Mouse (Mus musculus): ENCODE results near the gene Phf5a.
A peak's percentile ranks its signal among the peaks of the same experiment; 100 is the strongest.

Gene Phf5a

GRCm38 (mm10) chr15:81848301-81848700 is 23.4 kb downstream of the Phf5a start:
- DNase-seq (ENCODE audit: low read depth, low spot score): no peak

GRCm38 (mm10) chr15:81847861-81848260 is 23.9 kb downstream of the Phf5a start:
- no peak for DNase-seq (ENCODE audit: low read depth, low spot score)

DNA sequence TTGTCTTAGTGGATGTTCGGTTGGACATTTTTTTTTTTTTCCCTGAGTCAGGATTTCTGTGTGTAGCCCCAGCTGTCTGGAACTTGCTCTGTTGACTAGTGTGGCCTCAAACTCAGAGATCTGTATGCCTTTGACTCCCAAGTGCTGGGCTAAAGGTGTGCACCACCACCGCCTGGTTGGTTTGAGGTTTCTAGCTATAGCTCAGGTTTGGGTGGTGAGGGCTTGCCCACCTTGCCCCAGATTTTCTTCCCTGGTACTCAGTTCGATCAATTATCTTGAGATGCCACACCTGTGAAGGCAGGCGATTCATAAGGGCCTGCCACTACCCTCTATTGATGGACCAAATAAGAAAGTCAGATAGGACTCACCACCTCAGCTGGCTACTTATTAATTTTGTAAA is 24.6 kb downstream of the Phf5a start:
- no peak for DNase-seq (ENCODE audit: low read depth, low spot score)

GRCm38 (mm10) chr15:81846755-81847154 is 25.0 kb downstream of the Phf5a start:
- no peak for DNase-seq (ENCODE audit: low read depth, low spot score)

DNA sequence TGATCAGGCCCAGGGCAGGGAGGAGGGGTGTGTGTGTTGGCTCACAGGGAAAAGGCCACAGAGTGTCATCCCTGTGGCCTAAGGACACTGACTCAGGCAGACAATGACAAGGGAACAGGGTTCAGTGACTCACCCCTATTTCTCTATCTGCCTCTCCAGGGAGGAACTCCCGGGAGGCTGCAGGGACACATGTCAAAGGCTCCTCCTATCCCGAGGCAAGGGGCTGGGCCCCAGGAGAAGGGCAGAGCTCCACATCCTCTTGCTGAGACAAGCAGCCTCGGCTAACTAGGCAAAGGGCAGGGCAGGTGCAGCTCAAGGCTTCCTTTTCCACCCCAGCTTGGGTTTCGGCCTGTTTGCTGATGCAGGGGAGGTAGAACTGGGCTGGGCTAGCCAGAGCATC is 26.0 kb downstream of the Phf5a start:
- DNase-seq (ENCODE audit: low read depth, low spot score): no peak

- no peak for DNase-seq (ENCODE audit: low read depth, low spot score)
These were observed 26.6 kb downstream of the Phf5a start for GRCm38 (mm10) chr15:81845033-81845625.

DNA sequence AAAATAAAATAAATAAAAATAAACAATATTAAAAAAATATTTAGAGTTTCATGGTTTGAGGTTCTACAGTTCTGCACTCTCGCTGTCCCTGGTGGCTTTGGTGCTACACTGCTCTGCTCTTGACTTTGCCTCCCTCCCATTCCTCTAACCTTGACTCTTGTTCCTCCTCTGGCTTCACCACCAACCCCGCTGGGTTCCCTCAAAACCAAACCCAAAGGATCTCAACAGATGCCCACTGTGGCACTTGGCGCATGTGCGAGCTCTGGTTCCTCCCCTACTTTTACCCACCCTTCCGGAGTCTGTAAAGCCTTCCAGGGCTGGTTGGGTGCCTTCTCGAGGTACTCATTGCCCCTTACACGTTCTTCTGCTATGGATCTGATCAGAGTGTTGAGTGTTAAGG is 29.4 kb downstream of the Phf5a start:
- no peak for DNase-seq (ENCODE audit: low read depth, low spot score)

DNA sequence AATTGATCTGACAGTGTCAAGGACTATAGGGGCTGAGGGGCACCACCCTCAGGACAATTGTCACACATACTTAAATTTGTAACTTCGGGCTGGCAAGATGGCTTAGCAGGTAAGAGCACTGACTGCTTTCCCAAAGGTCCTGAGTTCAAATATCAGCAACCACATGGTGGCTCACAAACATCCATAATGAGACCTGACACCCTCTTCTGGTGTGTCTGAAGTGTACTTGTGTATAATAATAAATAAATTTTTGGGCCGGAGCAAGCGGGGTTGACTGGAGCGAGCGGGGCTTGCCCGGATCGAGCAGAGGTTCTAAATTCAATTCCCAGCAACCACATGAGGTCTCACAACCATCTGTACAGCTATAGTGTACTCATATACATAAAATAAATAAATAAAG is 31.4 kb downstream of the Phf5a start:
- DNase-seq (ENCODE audit: low read depth, low spot score): no peak

GRCm38 (mm10) chr15:81839634-81840033 is 32.1 kb downstream of the Phf5a start:
- no peak for DNase-seq (ENCODE audit: low read depth, low spot score)

GRCm38 (mm10) chr15:81838554-81839235 is 33.0 kb downstream of the Phf5a start:
- DNase-seq (ENCODE audit: low read depth, low spot score): no peak

DNA sequence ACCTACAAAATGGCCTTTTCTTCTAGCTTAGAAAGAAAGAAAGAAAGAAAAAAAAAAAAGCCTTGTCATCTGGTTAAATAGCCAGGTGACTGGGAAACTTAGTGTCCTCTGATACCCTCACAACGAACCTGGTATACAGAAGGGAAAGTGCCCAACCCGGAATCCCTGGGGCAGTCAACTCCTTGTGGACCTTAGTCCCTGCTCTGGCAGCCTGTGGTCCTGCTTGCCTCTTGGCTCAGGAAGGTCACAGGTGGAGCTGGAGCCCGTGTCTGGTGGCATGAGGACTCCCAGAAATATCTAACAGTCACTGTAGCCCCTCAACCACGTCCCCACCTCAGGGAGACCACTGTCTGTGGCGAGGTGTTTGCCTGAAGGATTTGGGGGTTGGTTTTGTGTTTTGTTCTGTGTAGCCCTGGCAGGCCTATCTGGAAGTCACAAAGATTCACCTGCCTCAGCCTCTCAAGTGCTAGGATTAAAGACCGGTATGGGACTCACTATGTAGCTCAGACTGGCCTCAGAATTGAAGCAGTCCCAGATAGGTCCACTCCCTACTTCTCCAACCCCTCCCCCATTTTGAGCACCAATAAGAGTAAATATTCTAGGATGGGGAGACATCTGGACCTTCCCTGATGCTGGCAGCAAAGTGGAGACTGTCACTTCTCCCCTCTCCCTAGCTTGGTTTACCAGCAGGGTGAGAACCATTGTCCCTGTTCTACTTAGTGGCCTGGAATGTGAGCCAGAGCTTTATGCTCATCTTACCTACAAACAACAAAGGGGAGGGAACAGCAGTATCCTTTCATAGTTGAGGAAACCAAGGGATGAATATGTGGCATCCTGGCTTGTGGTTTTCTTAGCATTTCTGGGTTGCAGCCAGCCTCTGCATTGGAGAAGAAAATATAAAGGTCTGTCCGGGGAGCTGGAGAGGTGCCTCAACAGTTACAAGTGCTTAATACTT is 34.5 kb downstream of the Phf5a start:
- no peak for DNase-seq (ENCODE audit: low read depth, low spot score)

DNA sequence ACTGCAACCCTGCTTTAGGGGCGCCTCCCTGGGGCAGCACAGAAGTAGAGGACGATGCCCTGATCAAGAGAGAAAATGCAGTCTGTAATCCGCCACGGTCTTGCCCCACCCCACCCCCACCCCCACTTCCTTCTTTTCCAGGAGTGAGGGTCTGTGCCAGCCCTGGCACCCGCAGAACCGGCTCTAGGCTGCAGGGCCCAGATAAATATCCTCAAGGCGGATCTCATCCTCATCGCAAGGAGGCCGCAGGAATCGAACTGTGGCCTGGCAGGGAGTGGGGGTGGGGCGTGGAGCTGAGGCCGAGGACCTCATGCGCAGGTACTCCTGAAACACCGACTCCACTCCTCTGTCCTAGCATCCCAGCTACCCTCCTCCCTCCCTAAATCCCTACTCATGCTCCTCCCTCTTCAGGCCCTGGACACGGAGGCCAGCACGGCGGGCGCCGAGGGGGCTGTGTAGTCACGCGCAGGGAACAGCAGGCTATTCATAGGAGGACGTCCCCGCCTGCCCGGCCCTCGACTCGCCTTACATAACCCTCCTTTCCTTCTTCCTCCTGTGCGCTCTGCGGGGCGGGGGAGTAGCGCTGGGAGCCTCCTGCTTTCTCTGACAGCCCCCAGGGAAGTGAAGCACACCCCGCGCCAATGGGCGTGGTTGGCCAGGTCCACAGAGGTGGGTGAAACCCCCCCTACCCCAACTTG is 35.4 kb downstream of the Phf5a start:
- peak; percentile 54 for DNase-seq (ENCODE audit: low read depth, low spot score)

DNA sequence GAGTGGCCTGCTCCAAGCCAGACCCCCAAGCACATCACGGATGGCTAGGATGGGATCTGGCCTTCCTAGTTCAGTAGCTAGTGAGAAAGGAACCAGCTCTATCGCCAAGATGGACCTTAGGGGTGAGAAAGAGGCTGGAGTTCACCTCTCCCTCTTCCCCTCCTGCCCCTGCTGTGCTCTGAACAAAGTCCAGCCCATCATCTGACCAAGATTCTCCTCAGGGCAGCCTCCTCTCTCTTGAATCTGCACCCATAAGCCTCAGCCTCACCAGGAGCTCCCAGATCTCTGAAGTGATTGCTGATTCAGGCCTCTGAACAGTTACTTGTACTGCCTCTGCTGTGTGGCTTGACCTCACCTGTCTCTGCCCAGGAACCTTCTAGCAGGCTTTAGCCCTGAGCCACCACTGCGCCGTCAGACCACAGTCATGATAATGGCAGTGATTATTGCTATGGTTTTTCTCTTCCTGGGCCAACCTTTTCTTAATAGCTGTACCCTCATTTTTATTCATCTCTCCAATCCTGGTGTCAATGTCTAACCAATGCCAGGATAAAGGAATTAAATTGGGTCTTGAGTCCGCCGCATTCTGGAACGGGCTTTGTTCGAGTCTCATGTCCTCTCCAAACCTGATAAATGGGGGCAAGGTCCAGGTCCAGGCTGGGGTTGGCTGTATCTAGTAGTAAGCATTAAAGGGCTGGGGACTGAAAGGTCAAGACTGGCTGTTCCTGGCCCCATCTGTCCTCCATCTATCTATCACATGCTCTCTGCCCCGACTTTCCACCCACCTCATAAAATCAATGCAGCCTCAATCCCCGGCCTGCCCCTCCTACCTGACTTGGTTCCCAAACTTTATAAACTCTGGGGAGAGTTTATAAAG is 36.5 kb downstream of the Phf5a start:
- DNase-seq (ENCODE audit: low read depth, low spot score): no peak

- DNase-seq (ENCODE audit: low read depth, low spot score): no peak
These were observed 37.4 kb downstream of the Phf5a start for GRCm38 (mm10) chr15:81834171-81834841.

DNA sequence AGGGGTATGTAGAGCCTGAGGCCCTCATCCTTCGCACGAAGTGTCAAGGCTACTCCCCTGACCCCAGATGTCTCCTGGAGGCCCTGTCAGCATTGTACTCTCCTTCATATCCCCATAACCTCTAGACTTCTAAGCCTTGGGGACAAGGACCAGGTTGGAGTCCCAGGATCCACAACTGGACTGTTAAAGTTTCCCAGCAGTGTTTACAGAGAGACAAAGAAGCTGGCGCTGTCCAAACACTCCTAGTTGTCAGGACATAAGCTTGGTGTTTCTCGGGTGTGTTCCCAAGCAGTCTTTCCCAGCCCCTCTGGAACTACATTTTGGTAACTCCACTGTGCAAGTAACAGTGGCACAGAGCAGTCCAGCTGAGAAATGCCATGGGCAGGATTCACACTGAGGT is 38.2 kb downstream of the Phf5a start:
- no peak for DNase-seq (ENCODE audit: low read depth, low spot score)

DNA sequence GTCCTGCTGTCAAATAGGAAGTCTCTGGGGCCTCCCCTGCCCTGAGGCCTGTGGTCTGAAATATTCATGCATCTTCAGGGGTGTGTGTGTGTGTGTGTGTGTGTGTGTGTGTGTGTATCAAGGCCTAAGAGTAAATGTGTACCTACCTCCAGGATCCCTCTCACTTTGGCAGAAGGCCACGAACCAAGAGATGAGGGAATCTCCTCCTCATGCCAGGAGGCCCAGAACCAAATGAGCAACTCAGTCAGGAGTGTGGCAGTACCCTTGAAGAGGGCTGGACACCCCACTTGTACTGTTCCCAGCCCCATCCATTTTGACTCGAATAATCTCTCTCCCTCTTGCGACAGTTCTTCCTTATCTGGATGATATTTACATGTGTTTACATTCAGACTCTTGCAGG is 39.5 kb downstream of the Phf5a start:
- no peak for DNase-seq (ENCODE audit: low read depth, low spot score)

- DNase-seq (ENCODE audit: low read depth, low spot score): peak; percentile 88
These were observed 40.4 kb downstream of the Phf5a start for GRCm38 (mm10) chr15:81831136-81831825.

- DNase-seq (ENCODE audit: low read depth, low spot score): no peak
These were observed 41.2 kb downstream of the Phf5a start for GRCm38 (mm10) chr15:81830530-81830929.

DNA sequence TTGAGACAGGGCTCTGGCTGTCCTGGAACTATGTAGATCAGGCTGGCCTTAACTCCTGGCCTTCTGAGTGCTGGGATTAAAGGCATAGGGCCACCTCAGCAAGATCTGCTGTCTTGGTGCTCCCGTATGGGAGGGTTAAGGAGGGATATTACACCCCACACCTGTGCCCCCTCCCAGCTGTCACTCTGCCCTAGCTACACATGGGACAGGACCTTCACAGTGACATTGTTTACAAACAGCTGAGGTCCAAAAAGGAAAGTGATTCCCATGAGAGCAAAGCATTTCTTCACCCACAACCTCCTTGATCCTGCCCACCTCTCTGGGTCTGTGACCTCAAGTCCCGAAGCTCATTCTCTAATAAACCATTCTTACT is 42.5 kb downstream of the Phf5a start:
- no peak for DNase-seq (ENCODE audit: low read depth, low spot score)
